Mouse (Mus musculus) adrenal gland, adult (tissue): ENCODE data around the gene Diexf.
A peak's percentile ranks its signal among the peaks of the same experiment; 100 is the strongest.

Experiments
- DNase-seq, 2 experiments: peaks; one replicate each; pipeline ENCODE4 v3.0.0; 2022 to 2023; ENCODE audit warnings: low spot score in 1 of 2; ENCODE audit not compliant: inconsistent age in 2 of 2

The Diexf gene

DNA sequence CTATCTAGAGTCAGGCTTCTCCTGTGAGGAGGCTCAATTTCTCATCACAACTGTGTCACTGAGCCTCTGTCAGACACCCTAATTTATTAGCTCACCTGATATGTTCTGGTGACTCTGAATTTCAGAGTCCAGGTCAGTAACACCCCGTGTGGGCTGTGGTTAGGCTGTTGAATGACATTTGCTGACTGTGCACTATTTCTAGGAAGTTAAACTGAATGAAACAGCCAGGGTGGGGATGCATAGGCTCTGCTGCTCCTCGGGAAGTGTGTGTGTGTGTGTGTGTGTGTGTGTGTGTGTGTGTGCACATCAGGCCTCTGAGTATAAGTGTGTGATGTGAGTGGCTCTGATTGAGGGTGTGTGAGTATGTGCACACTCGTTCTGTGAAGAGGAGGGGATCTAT lies 8.6 kb upstream of the Diexf start:
- DNase-seq, result no peak

DNA sequence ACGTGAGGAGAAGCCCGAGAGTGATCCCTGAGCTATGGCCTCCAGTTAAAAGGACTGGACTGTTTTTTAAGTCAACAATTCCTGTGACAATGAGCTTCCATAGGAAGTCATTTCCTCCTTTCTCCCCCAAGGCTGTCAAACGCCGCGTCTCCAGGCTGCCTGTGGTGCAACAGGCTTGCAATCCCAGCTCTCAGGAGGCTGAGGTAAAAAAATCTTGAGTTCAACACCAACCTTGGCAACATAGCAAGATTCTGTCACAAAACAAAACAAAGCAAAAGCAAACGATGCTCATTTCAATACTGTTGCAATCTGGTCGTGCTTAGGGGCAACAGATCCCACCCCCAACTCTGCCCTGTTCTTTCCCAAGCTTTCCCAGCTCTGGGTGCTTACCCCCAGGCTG lies 8.0 kb upstream of the Diexf start:
- no peak for DNase-seq

DNA sequence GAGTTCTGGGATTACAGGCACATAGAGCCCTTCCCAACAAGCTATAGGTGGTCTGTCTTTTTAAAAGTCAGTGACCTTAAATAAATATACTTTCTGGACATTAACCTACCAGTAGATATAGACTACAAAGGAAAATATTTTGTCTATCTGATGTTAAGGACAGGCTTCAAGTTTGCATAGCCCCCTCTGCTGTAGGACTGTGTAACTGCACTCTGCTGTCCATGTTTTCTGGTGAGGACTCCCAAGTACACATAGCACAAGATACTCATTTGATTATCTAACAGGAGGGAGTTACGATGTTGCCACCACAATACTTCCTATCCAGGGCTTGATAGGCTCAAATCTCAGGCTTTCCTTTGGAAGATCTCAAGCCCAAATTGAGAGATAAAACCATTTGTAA lies 3.7 kb upstream of the Diexf start:
- no peak for DNase-seq

DNA sequence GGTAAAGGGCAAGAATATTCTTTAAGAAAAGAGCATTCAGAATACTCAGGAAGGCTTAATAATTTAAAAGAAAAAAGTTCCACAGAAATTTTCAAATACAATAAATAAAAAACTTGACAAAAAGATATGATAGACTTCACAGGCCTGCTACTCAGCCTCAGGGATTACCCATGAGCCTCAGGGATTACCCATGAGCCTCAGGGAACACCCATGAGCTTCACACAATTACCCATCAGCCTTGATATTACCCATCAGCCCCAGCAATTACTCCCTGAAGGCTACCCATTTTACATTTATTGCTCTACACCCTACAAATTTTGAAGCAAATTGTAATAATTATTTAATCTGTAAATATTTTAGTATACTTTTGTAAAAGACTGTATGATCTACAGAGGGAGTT lies 2.3 kb upstream of the Diexf start:
- no peak for DNase-seq

DNA sequence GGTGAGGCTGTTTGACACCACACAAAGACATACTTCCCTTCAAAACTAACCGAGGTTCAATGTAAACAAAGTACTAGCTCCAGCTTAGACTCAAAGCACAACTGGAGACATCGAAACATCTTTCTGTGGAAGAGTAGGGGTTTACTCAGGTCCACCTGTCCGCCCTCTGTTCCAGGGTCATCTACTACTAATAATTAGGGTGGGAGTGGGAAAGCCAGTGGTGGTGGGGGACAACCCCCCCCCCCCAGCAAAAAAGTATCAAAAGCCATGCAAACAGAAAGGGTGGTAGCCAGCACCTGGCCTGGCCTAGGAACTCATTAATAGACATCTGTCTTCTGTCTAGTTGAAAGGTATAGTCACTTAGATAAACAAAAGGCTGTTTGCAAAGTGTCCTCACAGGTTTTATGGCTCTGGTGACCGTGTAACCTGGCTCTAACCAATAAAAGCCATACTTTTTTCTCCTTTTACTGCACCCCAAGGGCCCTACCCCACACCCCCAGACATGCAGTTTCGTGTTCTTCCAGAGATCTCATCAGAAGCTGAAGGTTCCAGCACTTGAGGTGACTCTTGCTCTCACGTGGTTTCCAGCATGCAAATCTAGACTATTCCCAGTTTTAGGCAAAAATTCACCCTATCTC lies 1.4 kb upstream of the Diexf start:
- no peak for DNase-seq

DNA sequence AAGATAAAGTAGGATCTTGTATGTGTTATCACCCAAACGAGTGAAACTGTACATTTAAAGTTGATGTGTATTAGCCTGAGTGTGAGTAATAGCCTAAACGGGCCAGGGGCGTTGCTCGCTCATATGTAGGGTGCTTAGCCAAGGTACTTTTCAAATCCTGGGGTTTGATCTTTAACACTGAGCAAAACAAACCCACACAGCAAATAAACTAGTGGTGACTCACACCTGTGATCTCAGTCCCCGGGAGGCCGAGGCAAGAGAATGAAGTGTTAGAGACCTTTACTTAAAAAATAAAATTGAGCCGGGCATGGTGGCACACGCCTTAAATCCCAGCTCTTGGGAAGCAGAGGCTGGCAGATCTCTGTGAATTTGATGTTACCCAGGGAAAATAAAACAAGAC lies 767 bp upstream of the Diexf start:
- DNase-seq, result peak; percentile 25 to 54

DNA sequence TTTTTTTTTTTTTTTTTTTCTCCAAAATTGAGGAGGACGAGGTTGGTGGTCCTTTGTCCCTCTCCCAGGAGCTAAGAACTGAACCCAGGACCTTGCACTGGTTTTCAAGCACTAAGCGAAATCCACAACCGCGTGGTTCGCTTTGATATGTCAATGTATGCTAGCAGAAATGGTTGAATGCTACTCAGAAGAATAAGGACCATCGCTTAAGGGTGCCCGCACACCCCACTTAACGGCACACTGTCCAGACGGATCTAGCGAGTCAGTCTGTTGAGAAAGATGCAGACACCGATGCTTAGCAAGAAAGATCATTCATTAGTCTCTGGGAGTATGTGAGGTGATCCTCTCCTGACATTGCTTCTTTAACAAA lies 369 bp upstream of the Diexf start:
- no peak for DNase-seq

DNA sequence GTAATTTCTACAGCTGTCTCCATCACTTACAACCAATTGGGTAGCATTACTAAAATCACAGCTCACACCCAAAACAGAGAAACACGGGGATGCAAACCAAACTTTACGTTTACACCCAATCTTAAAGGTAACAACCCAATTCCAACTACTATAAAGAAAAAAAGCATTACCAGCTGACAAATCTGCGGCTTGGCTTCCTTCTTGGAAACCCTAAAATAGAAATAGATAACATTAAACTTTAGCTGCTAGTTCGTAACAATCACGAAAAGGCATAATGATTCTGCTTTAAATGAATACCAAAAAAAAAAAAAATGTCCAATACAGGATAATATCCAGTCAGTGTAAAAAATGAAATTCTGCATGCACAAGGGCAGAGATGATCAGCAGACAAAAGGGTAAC lies 751 bp downstream of the Diexf start:
- DNase-seq, result no peak

DNA sequence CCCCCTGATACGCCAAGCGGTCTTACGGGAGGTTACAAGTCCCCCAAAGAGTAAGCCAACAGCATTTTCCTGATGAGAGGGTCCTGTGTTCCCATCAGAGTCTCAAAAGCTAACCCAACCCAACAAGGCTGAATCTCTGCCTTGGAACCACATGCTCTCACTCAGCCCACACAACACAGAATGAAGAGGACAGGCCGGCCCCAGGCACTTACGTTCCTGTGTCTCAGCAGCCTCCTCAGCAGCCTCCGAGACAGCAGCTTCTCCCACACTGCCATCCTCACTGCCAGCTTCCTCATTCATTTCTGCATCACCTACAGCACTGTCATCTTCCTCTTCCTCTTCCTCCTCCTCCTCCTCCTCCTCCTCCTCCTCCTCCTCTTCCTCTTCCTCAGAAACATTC lies 2.0 kb downstream of the Diexf start:
- DNase-seq, result no peak

DNA sequence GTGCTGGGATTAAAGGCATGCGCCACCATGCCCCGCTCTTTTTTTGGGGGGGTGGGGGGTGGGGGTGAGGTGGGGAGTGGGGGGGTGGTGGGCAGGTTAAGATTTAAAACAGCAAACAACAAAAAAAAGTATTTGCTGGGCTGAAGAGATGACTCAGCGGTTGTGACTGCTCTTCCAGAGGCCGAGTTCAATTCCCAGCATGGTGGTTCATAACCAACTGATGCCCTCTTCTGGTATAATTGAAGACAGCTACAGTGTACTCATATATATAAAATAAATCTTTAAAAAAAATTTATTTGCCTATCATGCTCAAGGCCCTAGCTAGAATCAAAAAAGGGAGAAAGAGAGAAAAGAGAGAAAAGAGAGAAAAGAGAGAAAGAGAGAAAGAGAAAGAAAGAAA lies 4.2 kb downstream of the Diexf start:
- peak in 1 of 2 experiments; percentile 57 for DNase-seq

DNA sequence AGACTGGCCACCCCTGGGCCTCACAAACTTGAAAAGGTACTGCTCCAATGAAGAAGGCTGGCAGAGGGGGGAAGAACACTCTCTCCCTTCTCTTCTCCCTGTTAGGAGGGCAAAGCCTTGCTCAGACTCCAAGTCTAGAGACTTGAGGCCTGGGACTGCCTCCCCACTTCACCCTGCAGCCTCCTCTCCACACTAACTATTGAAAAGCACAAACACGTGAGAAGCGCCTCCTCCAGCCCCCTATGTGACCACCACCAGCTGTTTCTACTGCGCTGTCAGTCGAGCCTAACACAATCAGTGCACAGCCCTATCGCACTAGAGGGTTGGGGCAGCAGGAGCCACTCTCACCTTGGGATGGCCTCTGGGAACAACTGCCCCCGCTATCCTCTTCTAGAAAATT lies 6.8 kb downstream of the Diexf start:
- no peak for DNase-seq

DNA sequence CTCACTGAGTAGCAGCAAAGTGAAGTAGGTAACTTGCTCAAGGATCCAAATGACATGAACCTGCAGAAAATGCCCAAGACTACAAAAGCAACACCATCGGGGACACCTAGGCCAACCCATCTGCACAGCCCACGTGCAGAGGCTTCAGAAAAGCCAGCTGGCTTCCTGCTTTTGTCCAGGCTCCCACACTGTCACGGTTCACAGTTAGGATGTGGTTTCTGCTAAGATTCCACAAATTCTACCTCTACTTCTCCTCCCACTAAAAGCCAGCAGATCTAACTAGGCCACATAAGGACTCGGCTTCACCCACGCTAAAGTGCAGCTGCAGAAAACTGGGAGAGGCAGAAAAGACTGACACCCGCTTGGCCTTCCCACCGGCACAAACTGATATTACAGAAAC lies 7.3 kb downstream of the Diexf start:
- no peak for DNase-seq

DNA sequence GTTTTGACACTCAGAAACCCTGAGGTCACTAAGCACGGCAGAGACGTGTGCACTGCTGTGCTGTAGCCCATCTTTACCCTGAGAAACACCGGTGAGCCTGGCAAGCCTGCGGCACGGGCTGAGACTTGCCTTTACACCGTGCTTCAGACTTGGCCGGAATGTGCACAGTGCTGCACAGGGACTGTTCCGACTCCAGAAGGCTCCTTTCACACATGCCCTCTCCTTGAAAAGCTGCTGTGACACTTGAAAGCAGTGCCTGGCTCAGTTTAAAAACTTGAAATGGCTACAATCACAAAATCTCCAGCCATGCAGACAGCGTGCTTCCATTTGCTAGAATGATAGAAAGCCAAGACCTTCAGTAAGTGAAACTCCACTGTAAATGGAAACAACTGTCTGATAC lies 18.0 kb downstream of the Diexf start:
- DNase-seq, result no peak

DNA sequence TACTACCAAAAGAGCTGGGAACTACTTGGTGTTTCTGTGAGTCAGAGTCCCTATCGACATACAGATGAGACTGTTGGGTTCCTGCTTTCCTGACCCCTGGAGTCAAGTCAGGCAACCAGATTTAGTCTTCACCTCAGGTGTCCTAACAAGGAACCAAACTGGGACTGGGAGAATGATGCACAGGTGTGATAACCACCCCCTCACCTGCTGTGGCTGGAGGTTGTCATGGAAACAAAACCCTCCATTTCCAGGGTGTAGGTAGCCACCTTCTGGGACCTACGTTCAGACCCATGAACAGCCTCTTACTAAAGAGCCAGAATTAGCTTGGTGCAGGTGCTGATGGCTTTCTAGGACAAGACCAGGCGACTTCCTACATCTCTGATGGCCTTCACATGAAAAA lies 27.1 kb downstream of the Diexf start:
- no peak for DNase-seq

DNA sequence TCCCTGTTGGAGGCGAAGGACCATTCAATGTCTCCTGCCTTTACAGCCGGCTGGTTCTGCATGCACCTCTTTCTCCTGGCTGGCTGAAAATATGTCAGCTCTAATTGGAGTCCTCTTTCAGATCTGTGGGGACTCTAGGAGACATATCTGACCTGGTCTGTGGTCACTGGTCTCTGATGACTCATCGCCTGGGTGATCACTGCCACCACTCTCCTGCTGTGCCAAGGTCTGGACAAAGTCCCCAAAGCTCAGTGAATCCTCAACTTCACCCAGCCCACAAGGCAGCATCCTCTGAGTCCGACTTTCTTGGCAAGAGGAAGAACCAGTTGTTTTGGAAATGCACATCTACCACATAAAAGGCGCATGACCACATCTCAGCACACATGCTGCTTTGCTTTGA lies 27.5 kb downstream of the Diexf start:
- peak in 1 of 2 experiments; percentile 60 for DNase-seq

DNA sequence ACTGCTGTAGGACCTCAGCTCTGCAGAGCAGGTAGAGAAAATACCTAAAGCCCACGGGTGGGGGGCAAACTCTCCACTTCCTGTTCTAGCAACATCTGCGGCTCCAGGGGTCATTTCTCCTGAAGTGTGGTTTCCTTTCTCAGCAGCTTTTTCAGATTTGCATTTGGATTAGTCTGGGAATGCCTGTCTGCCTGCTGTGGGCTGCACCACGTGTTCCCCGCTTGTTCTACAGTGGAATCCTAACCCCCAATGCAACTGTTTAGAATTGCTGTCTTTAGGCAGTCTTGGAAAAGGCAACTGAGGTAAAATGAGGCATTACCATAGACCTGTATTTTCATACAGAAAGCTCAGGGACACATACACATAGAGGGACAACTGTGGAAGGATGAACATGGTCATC lies 28.0 kb downstream of the Diexf start:
- DNase-seq, result no peak

DNA sequence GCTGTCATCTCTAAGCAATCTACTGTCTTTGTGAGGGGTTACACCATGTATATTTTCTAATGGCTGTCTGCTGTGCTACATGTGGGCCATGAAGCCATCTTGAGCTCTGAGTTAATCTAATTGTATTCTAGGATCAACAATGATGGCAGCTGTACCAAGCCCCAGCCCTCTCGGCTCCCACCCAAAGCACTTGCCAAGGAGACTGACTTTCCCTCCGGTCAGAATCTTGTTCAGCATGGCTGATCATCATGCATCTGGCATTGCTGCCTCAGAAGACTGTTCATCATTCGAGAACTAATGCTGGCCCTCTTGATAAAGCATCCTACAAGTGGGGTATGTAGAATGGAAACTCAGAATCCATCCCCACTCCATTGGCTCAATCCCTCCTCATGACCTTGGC lies 31.1 kb downstream of the Diexf start:
- DNase-seq, result no peak

DNA sequence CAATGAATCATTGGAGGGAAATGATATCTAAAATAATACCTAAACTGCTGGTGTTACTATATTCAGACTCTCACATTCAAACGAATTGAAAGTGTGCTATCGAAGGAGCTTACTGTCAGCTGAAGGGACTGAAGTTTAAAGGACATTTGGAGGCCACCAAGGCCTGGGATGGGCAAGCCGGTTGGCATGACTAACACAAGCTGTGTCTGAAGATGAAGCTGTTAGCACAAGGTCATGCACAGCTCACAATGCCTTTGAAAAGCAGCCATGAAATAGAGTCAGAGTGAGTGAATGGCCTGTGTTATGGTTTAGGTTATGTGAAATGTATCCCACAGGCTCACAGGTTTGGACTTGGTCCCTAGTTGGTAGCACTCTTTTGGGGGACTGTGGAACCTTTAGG lies 36.5 kb downstream of the Diexf start:
- peak; percentile 44 to 84 for DNase-seq

DNA sequence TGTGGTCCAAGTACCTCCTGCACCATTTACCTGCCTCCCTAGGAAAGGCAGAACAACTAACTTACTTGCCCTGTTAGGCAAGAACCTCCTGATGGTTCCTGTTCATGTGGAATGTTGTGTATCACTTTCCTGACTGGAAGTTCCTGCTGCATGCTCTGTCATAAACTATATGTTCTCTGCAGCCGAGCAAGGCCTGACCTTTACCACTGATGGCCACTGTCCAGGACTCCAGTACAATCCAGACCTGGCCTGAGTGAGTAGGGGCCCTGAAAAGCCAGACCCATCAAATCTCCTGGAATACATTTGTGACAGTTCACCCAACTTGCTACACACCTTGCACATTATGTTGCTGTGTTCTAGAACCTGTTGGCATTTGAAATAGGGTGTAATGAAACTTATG lies 37.3 kb downstream of the Diexf start:
- DNase-seq, result peak in 1 of 2 experiments; percentile 56

DNA sequence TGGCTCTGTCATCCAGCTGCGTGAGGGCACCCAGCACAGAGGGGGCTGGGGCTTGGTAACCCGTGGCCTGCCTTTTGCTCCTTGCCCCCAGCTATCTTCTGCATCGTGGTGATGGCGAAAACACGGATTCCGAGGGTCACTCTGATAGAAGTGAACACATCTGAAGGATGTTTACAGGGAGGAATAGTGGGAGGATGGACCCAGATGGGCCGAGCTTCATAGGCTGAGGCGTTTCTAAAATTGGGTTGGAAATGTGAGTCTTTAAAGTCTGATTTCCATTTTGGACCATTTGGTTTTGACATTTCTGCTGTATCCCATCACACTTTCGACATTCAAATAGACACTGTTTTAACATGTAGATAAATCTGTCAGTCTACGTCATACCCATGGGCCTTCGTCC lies 39.2 kb downstream of the Diexf start:
- DNase-seq, result no peak

DNA sequence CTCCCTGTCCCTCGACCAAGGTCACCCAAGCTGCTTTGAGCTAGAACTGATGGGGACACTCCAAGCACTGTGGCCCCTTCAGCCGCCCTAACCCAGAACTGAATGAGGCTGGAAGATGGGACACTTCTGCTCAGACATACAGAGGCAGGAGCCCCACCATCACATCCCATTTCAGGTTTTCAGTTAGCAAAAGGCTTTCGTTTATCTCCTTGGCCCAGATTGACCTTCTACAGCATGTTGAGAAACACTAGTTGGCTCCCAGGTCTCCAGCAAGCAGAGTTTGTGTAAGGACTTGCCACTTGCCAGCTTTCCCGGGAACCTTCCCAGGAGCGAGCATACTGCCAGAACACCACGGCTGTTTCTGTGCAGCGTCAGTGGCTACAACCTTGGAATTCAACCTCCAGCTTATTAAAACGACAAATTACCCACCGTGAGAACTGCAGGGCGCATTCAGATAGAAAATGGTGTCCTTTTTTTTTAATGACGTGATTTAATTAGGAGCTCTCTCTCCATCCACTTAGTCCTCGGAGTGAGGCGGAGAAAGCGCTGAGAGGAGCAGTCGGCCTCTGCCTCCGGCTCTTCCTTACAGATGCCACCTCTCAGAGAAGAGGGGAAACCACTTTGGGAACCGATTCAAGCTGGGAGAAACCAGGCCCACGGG lies 39.7 kb downstream of the Diexf start:
- peak; percentile 42 to 90 for DNase-seq

DNA sequence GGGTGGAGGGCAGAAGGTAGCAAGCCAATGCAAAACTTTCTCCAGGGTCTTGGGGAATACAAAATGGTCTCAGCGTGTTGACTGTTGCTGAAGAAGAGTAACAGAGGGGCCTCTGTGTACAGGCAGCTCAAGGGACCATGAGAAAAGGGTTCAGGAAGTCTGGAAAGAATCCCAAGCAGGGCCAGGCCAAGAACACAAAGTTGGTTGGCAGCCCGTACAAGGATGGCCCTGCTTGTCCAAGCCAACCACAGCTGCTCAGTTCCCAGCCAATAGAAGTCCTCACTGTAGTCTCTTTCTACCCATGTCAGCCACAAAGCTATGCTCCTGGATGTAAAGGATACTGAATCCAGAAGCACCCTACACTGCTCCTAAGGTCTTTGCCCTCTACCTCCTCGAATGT lies 40.4 kb downstream of the Diexf start:
- peak in 1 of 2 experiments; percentile 61 for DNase-seq

DNA sequence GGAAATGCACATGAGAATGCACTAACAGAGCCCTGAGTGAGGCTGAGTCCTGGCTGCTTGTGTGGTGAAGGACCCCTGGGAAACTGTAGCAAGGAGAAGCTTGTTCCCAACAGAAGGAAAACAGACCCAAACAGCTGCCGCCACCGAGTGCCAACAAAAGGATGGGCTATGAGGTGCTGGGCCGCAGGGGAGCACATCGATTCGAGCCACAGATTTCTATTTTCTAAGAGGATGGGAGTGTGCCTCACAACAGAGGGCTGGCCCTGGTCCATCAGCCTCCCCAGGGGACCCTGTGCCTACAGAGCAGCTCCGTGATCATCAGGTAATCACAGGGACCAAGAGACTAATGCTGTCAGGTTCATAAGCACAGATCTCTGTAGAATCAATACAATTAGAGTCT lies 40.9 kb downstream of the Diexf start:
- DNase-seq, result peak in 1 of 2 experiments; percentile 49
